Mouse (Mus musculus): ENCODE data around the gene Vgll4.

Gene Vgll4

GRCm38 (mm10) chr6:114876033-114876432 is 93.8 kb downstream of the Vgll4 start:
- in situ Hi-C loops (cut with MseI, MboI) = no loop called here

- in situ Hi-C loops (cut with MseI, MboI) = no loop called here
These were observed 94.7 kb downstream of the Vgll4 start for GRCm38 (mm10) chr6:114875018-114875558.

- in situ Hi-C loops (cut with MseI, MboI) = no loop called here
These were observed 95.5 kb downstream of the Vgll4 start for GRCm38 (mm10) chr6:114874138-114874928.

GRCm38 (mm10) chr6:114873808-114874137 is 96.0 kb downstream of the Vgll4 start:
- in situ Hi-C loops (cut with MseI, MboI) = no loop called here

GRCm38 (mm10) chr6:114871010-114871660 is 98.7 kb downstream of the Vgll4 start:
- in situ Hi-C loops (cut with MseI, MboI) = no loop called here

GRCm38 (mm10) chr6:114869501-114870076 is 100.2 kb downstream of the Vgll4 start:
- in situ Hi-C loops (cut with MseI, MboI) = no loop called here

GRCm38 (mm10) chr6:114868656-114869055 is 101.1 kb downstream of the Vgll4 start:
- in situ Hi-C loops (cut with MseI, MboI) = no loop called here

GRCm38 (mm10) chr6:114866619-114867018 is 103.2 kb downstream of the Vgll4 start:
- in situ Hi-C loops (cut with MseI, MboI) = no loop called here

- in situ Hi-C loops (cut with MseI, MboI) = no loop called here
These were observed 103.7 kb downstream of the Vgll4 start for GRCm38 (mm10) chr6:114866078-114866477.

- in situ Hi-C loops (cut with MseI, MboI) = no loop called here
These were observed 105.4 kb downstream of the Vgll4 start for GRCm38 (mm10) chr6:114864421-114864820.

- in situ Hi-C loops (cut with MseI, MboI) = no loop called here
These were observed 106.3 kb downstream of the Vgll4 start for GRCm38 (mm10) chr6:114863501-114863900.

GRCm38 (mm10) chr6:114862046-114862445 is 107.7 kb downstream of the Vgll4 start:
- in situ Hi-C loops (cut with MseI, MboI) = no loop called here

- in situ Hi-C loops (cut with MseI, MboI) = no loop called here
These were observed 108.2 kb downstream of the Vgll4 start for GRCm38 (mm10) chr6:114861591-114861990.

GRCm38 (mm10) chr6:114860677-114861568 is 108.9 kb downstream of the Vgll4 start:
- in situ Hi-C loops (cut with MseI, MboI) = no loop called here

GRCm38 (mm10) chr6:114858722-114859053 is 111.1 kb downstream of the Vgll4 start:
- in situ Hi-C loops (cut with MseI, MboI) = no loop called here

GRCm38 (mm10) chr6:114857996-114858721 is 111.6 kb downstream of the Vgll4 start:
- in situ Hi-C loops (cut with MseI, MboI) = no loop called here

GRCm38 (mm10) chr6:114856501-114856900 is 113.3 kb downstream of the Vgll4 start:
- in situ Hi-C loops (cut with MseI, MboI) = no loop called here

- in situ Hi-C loops (cut with MseI, MboI) = no loop called here
These were observed 114.2 kb downstream of the Vgll4 start for GRCm38 (mm10) chr6:114855644-114856043.

- in situ Hi-C loops (cut with MseI, MboI) = no loop called here
These were observed 115.4 kb downstream of the Vgll4 start for GRCm38 (mm10) chr6:114854368-114854767.

- in situ Hi-C loops (cut with MseI, MboI) = no loop called here
These were observed 117.1 kb downstream of the Vgll4 start for GRCm38 (mm10) chr6:114852739-114853138.

- in situ Hi-C loops (cut with MseI, MboI) = no loop called here
These were observed 118.1 kb downstream of the Vgll4 start for GRCm38 (mm10) chr6:114851688-114852087.
